8 mouse cellular contexts compared by ENCODE assay signal in the genomic region with DNA sequence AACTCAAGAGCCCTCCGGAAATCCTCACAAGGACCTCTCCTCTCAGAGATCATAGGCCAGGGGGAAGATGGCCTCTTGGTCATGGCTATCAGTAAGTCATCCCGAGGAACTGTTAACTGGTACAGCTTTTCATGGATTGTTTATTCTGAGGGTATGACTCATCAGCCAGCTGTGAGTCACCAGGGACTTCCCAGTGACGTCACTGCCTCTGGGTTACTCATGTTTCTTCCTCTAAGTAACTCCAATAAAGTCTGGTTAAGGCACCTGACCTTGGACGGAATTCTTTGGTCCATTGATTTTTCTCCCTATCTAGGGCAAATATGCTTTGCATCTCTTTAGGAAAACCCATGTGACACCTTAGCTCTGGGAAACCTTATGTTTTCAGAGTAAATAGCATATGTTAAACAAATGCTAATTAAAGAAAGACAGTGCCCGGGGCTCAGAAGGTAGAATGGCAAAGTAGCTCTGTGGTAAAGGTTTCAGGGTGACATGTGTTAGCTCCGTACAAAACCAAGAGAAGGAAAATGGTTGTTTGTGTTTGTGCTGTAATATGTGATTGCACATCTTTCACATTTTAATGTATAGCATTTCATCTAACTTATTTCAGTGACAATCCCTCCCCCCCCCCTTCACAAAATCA.
DNase-seq lines count a peak whose midpoint lies in the region; ATAC-seq and TF ChIP-seq lines count a peak whose summit lies in the region.

No protein-coding gene starts in this region.

- TF ChIP-seq CTCF in heart, postnatal 0 days (IDR thresholded peaks at IDR 0.05; ENCODE audit: low read depth): no peak
- TF ChIP-seq CTCF in cerebellum, adult 2 months (IDR thresholded peaks at IDR 0.05; ENCODE audit: borderline replicate concordance, insufficient read depth, low read depth, low read length): no peak

- ATAC-seq in hindbrain, embryonic 11.5 days (ENCODE audit: low FRiP score): no peak
- no peak for ATAC-seq in hindbrain, embryonic 13.5 days (ENCODE audit: low FRiP score)
- no peak for ATAC-seq in heart, postnatal 0 days (ENCODE audit: insufficient read depth, low read depth)
- ATAC-seq in erythroid progenitor cell, adult 5-6 weeks (replicated peaks; ENCODE audit: low FRiP score, poor library complexity, severe bottlenecking): no peak
- no peak for ATAC-seq in megakaryocyte progenitor cell, adult 5-6 weeks (replicated peaks; ENCODE audit: poor library complexity)

- H3K4me2 ChIP-seq in hindbrain, embryonic 11.5 days (replicated peaks; ENCODE audit: low read depth, low read length): no peak overlapping the region
- H3K4me2 ChIP-seq in hindbrain, embryonic 13.5 days: no peak overlapping the region
- H3K4me2 ChIP-seq in heart, postnatal 0 days (ENCODE audit: low read depth, low read length): no peak overlapping the region

- WGBS in hindbrain, embryonic 11.5 days: 65% methylated on average over 6 of the region's 6 CpGs
- 60% methylated on average over 6 of the region's 6 CpGs for WGBS in hindbrain, embryonic 13.5 days
- 33% methylated on average over 6 of the region's 6 CpGs for WGBS in heart, postnatal 0 days
- WGBS in cerebellum, adult 2 months: 72% methylated on average over 6 of the region's 6 CpGs

- no peak overlapping the region for H3K9ac ChIP-seq in hindbrain, embryonic 11.5 days (ENCODE audit: low read depth, low read length)
- no peak overlapping the region for H3K9ac ChIP-seq in hindbrain, embryonic 13.5 days
- no peak overlapping the region for H3K9ac ChIP-seq in heart, postnatal 0 days (replicated peaks; ENCODE audit: low read depth, low read length)

- H3K9me3 ChIP-seq in hindbrain, embryonic 11.5 days (ENCODE audit: control insufficient read depth, low read length): no peaks in the 10 kb centered on the region
- H3K9me3 ChIP-seq in hindbrain, embryonic 13.5 days: no peaks in the 10 kb centered on the region
- no peaks in the 10 kb centered on the region for H3K9me3 ChIP-seq in heart, postnatal 0 days (replicated peaks; ENCODE audit: control insufficient read depth, low read length)

- intact Hi-C loops in left cerebral cortex, postnatal 14 days (cut with DNase I): no loop called here

- no peak for TF ChIP-seq EP300 in heart, postnatal 0 days (IDR thresholded peaks at IDR 0.05; ENCODE audit: low read depth)

- H3K4me1 ChIP-seq in hindbrain, embryonic 11.5 days (replicated peaks; ENCODE audit: control insufficient read depth, insufficient read depth, low read length): no peaks in the 10 kb centered on the region
- no peaks in the 10 kb centered on the region for H3K4me1 ChIP-seq in hindbrain, embryonic 13.5 days (replicated peaks)
- H3K4me1 ChIP-seq in heart, postnatal 0 days (ENCODE audit: control insufficient read depth, insufficient read depth): no peaks in the 10 kb centered on the region
- no peaks in the 10 kb centered on the region for H3K4me1 ChIP-seq in cerebellum, adult 2 months (ENCODE audit: control insufficient read depth, insufficient read depth, low read length)

- H3K27ac ChIP-seq in hindbrain, embryonic 11.5 days (ENCODE audit: low read depth, low read length): no peak overlapping the region
- no peak overlapping the region for H3K27ac ChIP-seq in hindbrain, embryonic 13.5 days
- no peak overlapping the region for H3K27ac ChIP-seq in heart, postnatal 0 days (ENCODE audit: low read depth)
- no peak overlapping the region for H3K27ac ChIP-seq in cerebellum, adult 2 months (ENCODE audit: insufficient read depth, low read length)

- H3K4me3 ChIP-seq in hindbrain, embryonic 11.5 days (ENCODE audit: low read depth, low read length): no peak overlapping the region
- no peak overlapping the region for H3K4me3 ChIP-seq in hindbrain, embryonic 13.5 days
- H3K4me3 ChIP-seq in heart, postnatal 0 days (ENCODE audit: low read depth, low read length): no peak overlapping the region
- H3K4me3 ChIP-seq in cerebellum, adult 2 months (replicated peaks; ENCODE audit: insufficient read depth, low read depth, low read length): no peak overlapping the region

- DNase-seq in hindbrain, embryonic 11.5 days (ENCODE audit: low spot score): peak; percentile 2
- peak; percentile 67 for DNase-seq in NIH3T3 (ENCODE audit: low read depth)
- DNase-seq in heart, postnatal 0 days (ENCODE audit: low spot score): peak; percentile 51
- DNase-seq in left cerebral cortex, postnatal 14 days (ENCODE audit: low spot score in 2 of 2): peak; percentile 50 to 68
- DNase-seq in cerebellum, adult 2 months: no peak

- TF ChIP-seq POLR2A in cerebellum, adult 2 months (IDR thresholded peaks at IDR 0.05; ENCODE audit: borderline replicate concordance, insufficient read depth, low read length): no peak

- no peaks in the 10 kb centered on the region for H3K36me3 ChIP-seq in hindbrain, embryonic 11.5 days (ENCODE audit: control insufficient read depth, insufficient read depth, low read length)
- H3K36me3 ChIP-seq in hindbrain, embryonic 13.5 days: no peaks in the 10 kb centered on the region
- H3K36me3 ChIP-seq in heart, postnatal 0 days (replicated peaks; ENCODE audit: control insufficient read depth, insufficient read depth, low read length): no peaks in the 10 kb centered on the region

- H3K27me3 ChIP-seq in hindbrain, embryonic 11.5 days (ENCODE audit: control insufficient read depth, insufficient read depth, low read length): no peaks in the 10 kb centered on the region
- H3K27me3 ChIP-seq in hindbrain, embryonic 13.5 days: no peaks in the 10 kb centered on the region
- no peaks in the 10 kb centered on the region for H3K27me3 ChIP-seq in heart, postnatal 0 days (ENCODE audit: control insufficient read depth, insufficient read depth, low read length)
- H3K27me3 ChIP-seq in cerebellum, adult 2 months (ENCODE audit: control insufficient read depth, insufficient read depth, low read length): no peaks in the 10 kb centered on the region

Comparison
In these comparisons a context has a peak if more than half of its experiments do, and no peak if none do; other contexts are left out.
1. DNase-seq: peak in hindbrain, embryonic 11.5 days (single experiment), NIH3T3 (single experiment), heart, postnatal 0 days (single experiment) and left cerebral cortex, postnatal 14 days (2 of 2); none in cerebellum, adult 2 months (0 of 2).